Comparison of ENCODE assay signal across 24 mouse cellular contexts in genomic region chr11:17811829-17812559, GRCm38 (mm10).
A peak's percentile ranks its signal among the peaks of the same experiment; 100 is the strongest.
DNase-seq lines count a peak whose midpoint lies in the region; ATAC-seq and TF ChIP-seq lines count a peak whose summit lies in the region.
"Had no signal": no experiment of that assay in that cellular context is flagged by ENCODE, and none has a peak within 500 bp of the region (broad histone marks: within the 10 kb centered on the region; RNA-seq: fewer than 3 reads in every experiment).

No protein-coding gene starts in this region.

- TF ChIP-seq CTCF in cerebellum, adult 2 months (IDR thresholded peaks at IDR 0.05; ENCODE audit: borderline replicate concordance, insufficient read depth, low read depth, low read length): no peak

- no peaks in the 10 kb centered on the region for H3K27me3 ChIP-seq in kidney, embryonic 14.5 days (ENCODE audit: control insufficient read depth, insufficient read depth, low read length)
- H3K27me3 ChIP-seq in midbrain, embryonic 14.5 days (ENCODE audit: control insufficient read depth, insufficient read depth, low read length): no peaks in the 10 kb centered on the region
- H3K27me3 ChIP-seq in neural tube, embryonic 15.5 days (replicated peaks): no peaks in the 10 kb centered on the region
- H3K27me3 ChIP-seq in cerebellum, adult 2 months (ENCODE audit: control insufficient read depth, insufficient read depth, low read length): no peaks in the 10 kb centered on the region
- H3K27me3 ChIP-seq: CH12.LX; embryonic facial prominence, embryonic 12.5 days; forebrain, embryonic 13.5 days; heart, embryonic 13.5 days; liver, embryonic 13.5 days; lung, embryonic 15.5 days had no signal

- no peak overlapping the region for H3K9ac ChIP-seq in kidney, embryonic 14.5 days (ENCODE audit: low read depth, low read length)
- H3K9ac ChIP-seq in midbrain, embryonic 14.5 days (replicated peaks; ENCODE audit: low read length): no peak overlapping the region
- no peak overlapping the region for H3K9ac ChIP-seq in neural tube, embryonic 15.5 days (replicated peaks)
- H3K9ac ChIP-seq: embryonic facial prominence, embryonic 12.5 days; forebrain, embryonic 13.5 days; heart, embryonic 13.5 days; liver, embryonic 13.5 days; lung, embryonic 15.5 days had no signal

- no peaks in the 10 kb centered on the region for H3K9me3 ChIP-seq in kidney, embryonic 14.5 days (ENCODE audit: control insufficient read depth, low read length)
- no peaks in the 10 kb centered on the region for H3K9me3 ChIP-seq in midbrain, embryonic 14.5 days (ENCODE audit: control insufficient read depth, low read length)
- no peaks in the 10 kb centered on the region for H3K9me3 ChIP-seq in neural tube, embryonic 15.5 days (replicated peaks)
- H3K9me3 ChIP-seq: embryonic facial prominence, embryonic 12.5 days; forebrain, embryonic 13.5 days; heart, embryonic 13.5 days; liver, embryonic 13.5 days; lung, embryonic 15.5 days had no signal

- no peak for DNase-seq in kidney, postnatal 25 days
- DNase-seq in retina, postnatal 1 day: peak; percentile 4
- no peak for DNase-seq in retina, embryonic 14.5 days (ENCODE audit: low spot score)
- DNase-seq in midbrain, embryonic 14.5 days: peak; percentile 65
- DNase-seq in gastrocnemius, postnatal 36 days: no peak
- no peak for DNase-seq in cerebellum, adult 2 months
- DNase-seq: adrenal gland, postnatal 25 days; cerebellum, adult 11-12 months; cerebellum, postnatal 36 days; gastrocnemius, postnatal 10 days; heart, adult 18-20 months; left cerebral cortex, postnatal 4 days; liver, embryonic 13.5 days; thymus, postnatal 25 days had no signal

- H3K4me1 ChIP-seq in kidney, embryonic 14.5 days (ENCODE audit: control insufficient read depth, insufficient read depth, low read length): no peaks in the 10 kb centered on the region
- H3K4me1 ChIP-seq in midbrain, embryonic 14.5 days (ENCODE audit: control insufficient read depth, insufficient read depth, low read length): 0 out of 2 replicates have a peak, but pooled peaks cover 3% of the 10 kb centered on the region
- peaks cover 15% of the 10 kb centered on the region for H3K4me1 ChIP-seq in neural tube, embryonic 15.5 days
- H3K4me1 ChIP-seq in cerebellum, adult 2 months (ENCODE audit: control insufficient read depth, insufficient read depth, low read length): no peaks in the 10 kb centered on the region
- H3K4me1 ChIP-seq: embryonic facial prominence, embryonic 12.5 days; forebrain, embryonic 13.5 days; heart, embryonic 13.5 days; liver, embryonic 13.5 days; lung, embryonic 15.5 days had no signal

- peak; percentile 28; the same call in 1 of the 2 replicates for ATAC-seq in kidney, embryonic 14.5 days (ENCODE audit: low FRiP score, low TSS enrichment)
- ATAC-seq in midbrain, embryonic 14.5 days (ENCODE audit: low FRiP score, low TSS enrichment): peak; percentile 84
- peak; percentile 80 for ATAC-seq in neural tube, embryonic 15.5 days (ENCODE audit: low FRiP score)
- ATAC-seq: forebrain, embryonic 13.5 days had no signal

- H3K4me2 ChIP-seq in kidney, embryonic 14.5 days (replicated peaks; ENCODE audit: low read depth, low read length): no peak overlapping the region
- H3K4me2 ChIP-seq in midbrain, embryonic 14.5 days (ENCODE audit: low read length): no peak overlapping the region
- no peak overlapping the region for H3K4me2 ChIP-seq in neural tube, embryonic 15.5 days
- H3K4me2 ChIP-seq: embryonic facial prominence, embryonic 12.5 days; forebrain, embryonic 13.5 days; heart, embryonic 13.5 days; liver, embryonic 13.5 days; lung, embryonic 15.5 days had no signal

- intact Hi-C loops in gastrocnemius, postnatal 36 days (cut with DNase I): no loop called here

- 65% methylated on average over 8 of the region's 8 CpGs for WGBS in kidney, embryonic 14.5 days
- WGBS in midbrain, embryonic 14.5 days: 49% methylated on average over 8 of the region's 8 CpGs
- 26% methylated on average over 8 of the region's 8 CpGs for WGBS in neural tube, embryonic 15.5 days
- WGBS in cerebellum, adult 2 months: 80% methylated on average over 8 of the region's 8 CpGs

- no peak overlapping the region for H3K27ac ChIP-seq in kidney, embryonic 14.5 days (ENCODE audit: low read depth, low read length)
- H3K27ac ChIP-seq in midbrain, embryonic 14.5 days (replicated peaks; ENCODE audit: low read depth, low read length): no peak overlapping the region
- no peak overlapping the region for H3K27ac ChIP-seq in neural tube, embryonic 15.5 days (replicated peaks)
- no peak overlapping the region for H3K27ac ChIP-seq in cerebellum, adult 2 months (ENCODE audit: insufficient read depth, low read length)
- H3K27ac ChIP-seq: embryonic facial prominence, embryonic 12.5 days; forebrain, embryonic 13.5 days; heart, embryonic 13.5 days; left cerebral cortex, adult 2 months; liver, embryonic 13.5 days; lung, embryonic 15.5 days; macrophage had no signal

- no peak for TF ChIP-seq POLR2A in cerebellum, adult 2 months (IDR thresholded peaks at IDR 0.05; ENCODE audit: borderline replicate concordance, insufficient read depth, low read length)

- no peak overlapping the region for H3K4me3 ChIP-seq in kidney, embryonic 14.5 days (ENCODE audit: low read length)
- H3K4me3 ChIP-seq in midbrain, embryonic 14.5 days (replicated peaks; ENCODE audit: low read depth, low read length): no peak overlapping the region
- no peak overlapping the region for H3K4me3 ChIP-seq in neural tube, embryonic 15.5 days (replicated peaks)
- H3K4me3 ChIP-seq in cerebellum, adult 2 months (replicated peaks; ENCODE audit: insufficient read depth, low read depth, low read length): no peak overlapping the region
- H3K4me3 ChIP-seq: embryonic facial prominence, embryonic 12.5 days; erythroblast, embryonic 14.5 days; forebrain, embryonic 13.5 days; heart, embryonic 13.5 days; left cerebral cortex, adult 2 months; liver, embryonic 13.5 days; lung, embryonic 15.5 days had no signal

- no peaks in the 10 kb centered on the region for H3K36me3 ChIP-seq in kidney, embryonic 14.5 days (ENCODE audit: control insufficient read depth, insufficient read depth, low read length)
- H3K36me3 ChIP-seq in midbrain, embryonic 14.5 days (ENCODE audit: control insufficient read depth, insufficient read depth, low read length): no peaks in the 10 kb centered on the region
- H3K36me3 ChIP-seq in neural tube, embryonic 15.5 days: no peaks in the 10 kb centered on the region
- H3K36me3 ChIP-seq: embryonic facial prominence, embryonic 12.5 days; heart, embryonic 13.5 days; liver, embryonic 13.5 days; lung, embryonic 15.5 days had no signal

Comparison
In these comparisons a context has a peak if more than half of its experiments do, and no peak if none do; other contexts are left out.
1. DNase-seq: peak in retina, postnatal 1 day (single experiment) and midbrain, embryonic 14.5 days (single experiment); none in kidney, postnatal 25 days (0 of 2), retina, embryonic 14.5 days (single experiment), gastrocnemius, postnatal 36 days (0 of 2) and cerebellum, adult 2 months (0 of 2).
2. ATAC-seq: peak in every context shown above with its lines; median percentile 84 in midbrain, embryonic 14.5 days; 80 in neural tube, embryonic 15.5 days; 28 in kidney, embryonic 14.5 days.